Mouse (Mus musculus) midbrain, embryonic 11.5 days (tissue): Measurements from ENCODE around the gene Rab20. TPM values are rescaled to one million over a fixed set of nuclear protein-coding genes. Genes with fewer than 3 reads are reported as not detected.

ENCODE experiments used
- ATAC-seq: fragments of 200-750 bp; cut with Nextera tagmentation; 2 replicates; pipeline ENCODE4 v1.8.0; 2017; ENCODE audit warnings: moderate TSS enrichment, moderate library complexity; ENCODE audit not compliant: low FRiP score
- DNase-seq: peaks from one replicate; pipeline ENCODE4 v3.0.0; 2015; ENCODE audit warnings: low spot score; ENCODE audit errors: missing footprints
- H3K27ac ChIP-seq: fragments of 300-500 bp; sonication (generic); 2 replicates; pipeline ENCODE4 v1.5.1; 2014; ENCODE audit warnings: low read depth, low read length
- H3K27me3 ChIP-seq: fragments of 300-500 bp; sonication (generic); 2 replicates; pipeline ENCODE4 v1.6.1; 2014; ENCODE audit warnings: mild to moderate bottlenecking, low read length, moderate library complexity, mixed read lengths; ENCODE audit not compliant: control insufficient read depth, insufficient read depth
- H3K36me3 ChIP-seq: fragments of 300-500 bp; sonication (generic); 2 replicates; pipeline ENCODE4 v1.6.1; 2014; ENCODE audit warnings: mild to moderate bottlenecking, low read length, moderate library complexity, mixed read lengths; ENCODE audit not compliant: control insufficient read depth, insufficient read depth
- H3K4me1 ChIP-seq: fragments of 300-500 bp; sonication (generic); 2 replicates; pipeline ENCODE4 v1.6.1; 2014; ENCODE audit warnings: low read length; ENCODE audit not compliant: control insufficient read depth, insufficient read depth
- H3K4me2 ChIP-seq: fragments of 300-500 bp; sonication (generic); 2 replicates; pipeline ENCODE4 v1.6.1; 2014; ENCODE audit warnings: mild to moderate bottlenecking, moderate library complexity
- H3K4me3 ChIP-seq: fragments of 300-500 bp; sonication (generic); 2 replicates; pipeline ENCODE4 v1.5.1; 2014; ENCODE audit warnings: low read depth, low read length
- H3K9ac ChIP-seq: fragments of 300-500 bp; sonication (generic); 2 replicates; pipeline ENCODE4 v1.6.1; 2014; ENCODE audit warnings: low read length
- H3K9me3 ChIP-seq: fragments of 300-500 bp; sonication (generic); 2 replicates; pipeline ENCODE4 v1.6.1; 2016; ENCODE audit warnings: low read length; ENCODE audit not compliant: control insufficient read depth
- WGBS: fragments of 180-500 bp; shearing (Covaris S2); extraction: QIAGEN DNeasy Blood & Tissue Kit; methylation state at CpG from one replicate; pipeline ENCODE4 v1.1.7; 2014; 5-methylcytosine and 5-hydroxymethylcytosine counted together
- polyA plus RNA-seq: library from polyadenylated mRNA; unstranded; fragments of >200 nt; fragmentation: Nextera tagmentation; extraction: Ambion mirVana; gene quantifications from 2 replicates; pipeline ENCODE4 v1.2.1, GENCODE M21; 2014

Rab20 gene
- polyA plus RNA-seq, 1 experiment from 2014 or later, result 0.63 TPM

GRCm38 (mm10) chr8:11487229-11487628, 8.7 kb upstream of the Rab20 start:
- Histone ChIP-seq H3K27ac (no peak overlapping the region), H3K4me2 (no peak overlapping the region), H3K36me3 (no peaks in the 10 kb centered on the region), H3K27me3 (no peaks in the 10 kb centered on the region; the same call in 1 of the 2 replicates), H3K9ac (no peak overlapping the region), H3K9me3 (no peaks in the 10 kb centered on the region), H3K4me3 (no peak overlapping the region), H3K4me1 (no peaks in the 10 kb centered on the region)
- WGBS, result 91% methylated on average over 4 of the region's 4 CpGs
- peak; percentile 17 for DNase-seq
- no peak for ATAC-seq

GRCm38 (mm10) chr8:11486142-11486541, 7.6 kb upstream of the Rab20 start:
- H3K27ac ChIP-seq, result no peak overlapping the region
- peak; percentile 96 for DNase-seq
- no peak overlapping the region for H3K4me3 ChIP-seq
- no peak overlapping the region for H3K9ac ChIP-seq
- WGBS, result 21% methylated on average over 7 of the region's 7 CpGs
- no peaks in the 10 kb centered on the region; the same call in 1 of the 2 replicates for H3K27me3 ChIP-seq
- H3K9me3 ChIP-seq, result no peaks in the 10 kb centered on the region
- 0 out of 2 replicates have a peak, but pooled peaks have one; percentile 14 for ATAC-seq
- H3K4me1 ChIP-seq, result no peaks in the 10 kb centered on the region
- H3K4me2 ChIP-seq, result no peak overlapping the region
- H3K36me3 ChIP-seq, result no peaks in the 10 kb centered on the region

GRCm38 (mm10) chr8:11482537-11482936, 4.0 kb upstream of the Rab20 start:
- no peak overlapping the region for H3K9ac ChIP-seq
- no peak overlapping the region for H3K4me3 ChIP-seq
- H3K4me1 ChIP-seq, result peaks cover 6% of the 10 kb centered on the region
- no peaks in the 10 kb centered on the region for H3K36me3 ChIP-seq
- WGBS, result 79% methylated on average over 3 of the region's 3 CpGs
- no peak for ATAC-seq
- H3K27ac ChIP-seq, result no peak overlapping the region
- H3K27me3 ChIP-seq, result peaks cover 26% of the 10 kb centered on the region
- H3K4me2 ChIP-seq, result no peak overlapping the region
- DNase-seq, result peak; percentile 41
- H3K9me3 ChIP-seq, result no peaks in the 10 kb centered on the region

GRCm38 (mm10) chr8:11481876-11482275, 3.4 kb upstream of the Rab20 start:
- no peak overlapping the region for H3K4me3 ChIP-seq
- DNase-seq (no peak), ATAC-seq (no peak)
- H3K9me3 ChIP-seq, result no peaks in the 10 kb centered on the region
- WGBS, result 58% methylated on average over 3 of the region's 3 CpGs
- no peaks in the 10 kb centered on the region for H3K36me3 ChIP-seq
- H3K27me3 ChIP-seq, result peaks cover 33% of the 10 kb centered on the region
- peaks cover 6% of the 10 kb centered on the region for H3K4me1 ChIP-seq
- no peak overlapping the region for H3K4me2 ChIP-seq
- no peak overlapping the region for H3K27ac ChIP-seq
- H3K9ac ChIP-seq, result no peak overlapping the region

GRCm38 (mm10) chr8:11479591-11479990, 1.1 kb upstream of the Rab20 start:
- DNase-seq, result no peak
- H3K4me3 ChIP-seq, result no peak overlapping the region
- 3% methylated on average over 14 of the region's 14 CpGs for WGBS
- H3K27me3 ChIP-seq, result peaks cover 55% of the 10 kb centered on the region
- H3K4me2 ChIP-seq, result no peak overlapping the region
- H3K4me1 ChIP-seq, result peaks cover 13% of the 10 kb centered on the region
- H3K27ac ChIP-seq, result no peak overlapping the region
- H3K36me3 ChIP-seq, result no peaks in the 10 kb centered on the region
- no peak for ATAC-seq
- H3K9me3 ChIP-seq, result no peaks in the 10 kb centered on the region
- H3K9ac ChIP-seq, result no peak overlapping the region

- H3K9me3 ChIP-seq, result no peaks in the 10 kb centered on the region
- peaks cover 58% of the 10 kb centered on the region for H3K27me3 ChIP-seq
- no peaks in the 10 kb centered on the region for H3K36me3 ChIP-seq
- peak; percentile 93 for DNase-seq
- H3K4me1 ChIP-seq, result peaks cover 13% of the 10 kb centered on the region
- WGBS, result 1% methylated on average over 23 of the region's 23 CpGs
- no peak overlapping the region for H3K9ac ChIP-seq
- peak overlapping the region; percentile 95 for H3K4me2 ChIP-seq
- no peak overlapping the region for H3K27ac ChIP-seq
- peak; percentile 57 for ATAC-seq
- peak overlapping the region; percentile 46 for H3K4me3 ChIP-seq
Observed at GRCm38 (mm10) chr8:11478807-11479527, 457 bp upstream of the Rab20 start.

GRCm38 (mm10) chr8:11477178-11477553, 1.3 kb downstream of the Rab20 start:
- no peak for ATAC-seq
- 5% methylated on average over 9 of the region's 9 CpGs for WGBS
- peaks cover 13% of the 10 kb centered on the region for H3K4me1 ChIP-seq

GRCm38 (mm10) chr8:11476338-11477177, 2.0 kb downstream of the Rab20 start:
- H3K27ac ChIP-seq, result no peak overlapping the region
- WGBS, result 4% methylated on average over 24 of the region's 24 CpGs
- no peak overlapping the region for H3K9ac ChIP-seq
- H3K27me3 ChIP-seq, result peaks cover 58% of the 10 kb centered on the region
- H3K4me1 ChIP-seq, result peaks cover 13% of the 10 kb centered on the region
- H3K4me2 ChIP-seq, result peak overlapping the region; percentile 17; the same call in 1 of the 2 replicates
- H3K9me3 ChIP-seq, result no peaks in the 10 kb centered on the region
- H3K36me3 ChIP-seq, result no peaks in the 10 kb centered on the region
- H3K4me3 ChIP-seq, result no peak overlapping the region
- DNase-seq (peak; percentile 92), ATAC-seq (no peak)

More at GRCm38 (mm10) chr8:11477178-11477553, 1.3 kb downstream of the Rab20 start:
- DNase-seq, result peak; percentile 87
- Histone ChIP-seq H3K9me3 (no peaks in the 10 kb centered on the region), H3K27me3 (peaks cover 58% of the 10 kb centered on the region), H3K4me3 (no peak overlapping the region), H3K9ac (no peak overlapping the region), H3K4me2 (peak overlapping the region; percentile 17; the same call in 1 of the 2 replicates), H3K27ac (no peak overlapping the region), H3K36me3 (no peaks in the 10 kb centered on the region)

GRCm38 (mm10) chr8:11475876-11476275, 2.6 kb downstream of the Rab20 start:
- Histone ChIP-seq H3K9me3 (no peaks in the 10 kb centered on the region), H3K4me2 (no peak overlapping the region), H3K4me1 (peaks cover 13% of the 10 kb centered on the region), H3K9ac (no peak overlapping the region), H3K27ac (no peak overlapping the region), H3K27me3 (peaks cover 59% of the 10 kb centered on the region), H3K4me3 (no peak overlapping the region), H3K36me3 (no peaks in the 10 kb centered on the region; the same call in 1 of the 2 replicates)
- 20% methylated on average over 2 of the region's 2 CpGs for WGBS
- ATAC-seq (no peak), DNase-seq (no peak)
